Mouse (Mus musculus): Measurements from ENCODE around the gene Lpin1. TPM values are rescaled to one million over a fixed set of nuclear protein-coding genes. Genes with fewer than 3 reads are reported as not detected.

Gene Lpin1
- total RNA-seq, 1 experiment from 2014 or later = 32.5 TPM

- ATAC-seq (replicated peaks; ENCODE audit: insufficient number of reproducible peaks, low FRiP score, low TSS enrichment, poor library complexity, severe bottlenecking) = no peak
These were observed 25.8 kb downstream of the Lpin1 start for GRCm38 (mm10) chr12:16584964-16585363.

DNA sequence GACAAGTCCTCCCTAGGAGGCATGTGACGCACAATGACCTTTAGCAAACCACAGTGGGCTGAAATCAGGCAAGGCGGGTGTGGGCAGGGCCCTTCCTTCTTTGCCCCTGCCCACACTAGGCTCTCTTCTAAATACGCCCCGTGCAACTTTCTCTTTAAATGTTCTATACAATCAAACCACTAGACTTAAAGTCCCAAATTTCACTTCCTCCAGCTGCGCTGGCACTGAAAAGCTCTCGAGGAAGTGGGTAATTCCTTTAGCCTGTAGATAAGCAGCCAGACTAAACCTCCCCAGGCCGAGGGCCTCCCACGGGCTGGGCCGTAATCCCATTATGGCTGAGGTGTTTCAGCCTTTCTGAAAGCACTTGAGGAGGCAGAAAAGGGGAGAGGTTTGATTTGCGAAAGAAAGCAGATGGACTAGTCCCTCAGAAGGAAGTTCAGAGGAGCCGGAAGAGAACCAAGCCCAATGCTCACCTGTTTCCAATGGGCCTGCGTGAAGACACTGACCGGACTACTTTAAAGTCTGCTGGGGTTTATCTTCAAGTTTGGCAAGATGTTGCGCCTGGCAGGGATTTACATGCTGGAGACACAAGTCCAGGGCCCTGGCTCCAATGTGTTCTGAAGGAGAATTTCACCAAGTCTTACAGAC lies 26.6 kb downstream of the Lpin1 start:
- ATAC-seq (replicated peaks; ENCODE audit: insufficient number of reproducible peaks, low FRiP score, low TSS enrichment, poor library complexity, severe bottlenecking) = peak; percentile 61

DNA sequence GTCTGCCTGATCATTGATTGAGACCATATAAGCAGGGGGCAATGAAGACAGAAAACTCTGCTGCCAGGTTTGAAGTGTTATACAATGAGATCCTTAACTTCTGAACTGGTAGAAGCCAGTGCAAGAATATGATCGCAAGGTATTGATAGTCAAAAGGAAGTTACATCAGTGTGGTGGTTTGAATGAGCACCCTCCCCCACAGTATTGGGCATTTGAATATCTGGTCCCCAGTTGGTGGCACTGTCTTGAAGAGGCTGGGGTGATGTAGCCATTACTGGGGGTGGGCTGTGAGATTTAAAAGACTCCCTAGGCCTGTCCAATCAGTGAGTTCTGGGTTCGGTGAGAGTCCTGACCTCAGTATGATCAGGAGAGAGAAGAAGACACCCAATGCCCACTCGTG lies 27.5 kb downstream of the Lpin1 start:
- no peak for ATAC-seq (replicated peaks; ENCODE audit: insufficient number of reproducible peaks, low FRiP score, low TSS enrichment, poor library complexity, severe bottlenecking)

DNA sequence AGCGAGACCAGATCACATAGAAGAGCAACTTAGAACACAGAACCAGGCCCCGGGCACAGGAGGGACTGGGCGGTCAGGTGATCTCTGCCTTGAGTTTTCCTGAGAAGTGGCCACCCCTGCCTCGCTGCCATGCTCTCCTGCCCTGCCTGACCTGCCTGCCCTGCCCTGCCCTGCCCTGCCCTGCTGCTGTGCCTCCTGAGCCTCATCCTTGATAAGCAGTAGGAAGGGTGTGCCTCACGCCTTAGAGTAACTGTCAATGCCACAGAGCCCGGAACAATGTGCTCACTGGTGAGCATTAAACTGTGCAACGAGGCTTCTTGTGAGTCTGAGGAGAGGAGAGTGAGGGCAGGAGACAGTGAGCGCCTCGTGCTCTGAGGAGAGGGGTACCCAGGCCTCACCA lies 30.5 kb downstream of the Lpin1 start:
- ATAC-seq (replicated peaks; ENCODE audit: insufficient number of reproducible peaks, low FRiP score, low TSS enrichment, poor library complexity, severe bottlenecking) = peak; percentile 23; the same call in 1 of the 2 replicates

GRCm38 (mm10) chr12:16577665-16578233 lies 33.0 kb downstream of the Lpin1 start:
- no peak for ATAC-seq (replicated peaks; ENCODE audit: insufficient number of reproducible peaks, low FRiP score, low TSS enrichment, poor library complexity, severe bottlenecking)

- no peak for ATAC-seq (replicated peaks; ENCODE audit: insufficient number of reproducible peaks, low FRiP score, low TSS enrichment, poor library complexity, severe bottlenecking)
These were observed 39.5 kb downstream of the Lpin1 start for GRCm38 (mm10) chr12:16571278-16571677.

GRCm38 (mm10) chr12:16570371-16571060 lies 40.2 kb downstream of the Lpin1 start:
- no peak for ATAC-seq (replicated peaks; ENCODE audit: insufficient number of reproducible peaks, low FRiP score, low TSS enrichment, poor library complexity, severe bottlenecking)

DNA sequence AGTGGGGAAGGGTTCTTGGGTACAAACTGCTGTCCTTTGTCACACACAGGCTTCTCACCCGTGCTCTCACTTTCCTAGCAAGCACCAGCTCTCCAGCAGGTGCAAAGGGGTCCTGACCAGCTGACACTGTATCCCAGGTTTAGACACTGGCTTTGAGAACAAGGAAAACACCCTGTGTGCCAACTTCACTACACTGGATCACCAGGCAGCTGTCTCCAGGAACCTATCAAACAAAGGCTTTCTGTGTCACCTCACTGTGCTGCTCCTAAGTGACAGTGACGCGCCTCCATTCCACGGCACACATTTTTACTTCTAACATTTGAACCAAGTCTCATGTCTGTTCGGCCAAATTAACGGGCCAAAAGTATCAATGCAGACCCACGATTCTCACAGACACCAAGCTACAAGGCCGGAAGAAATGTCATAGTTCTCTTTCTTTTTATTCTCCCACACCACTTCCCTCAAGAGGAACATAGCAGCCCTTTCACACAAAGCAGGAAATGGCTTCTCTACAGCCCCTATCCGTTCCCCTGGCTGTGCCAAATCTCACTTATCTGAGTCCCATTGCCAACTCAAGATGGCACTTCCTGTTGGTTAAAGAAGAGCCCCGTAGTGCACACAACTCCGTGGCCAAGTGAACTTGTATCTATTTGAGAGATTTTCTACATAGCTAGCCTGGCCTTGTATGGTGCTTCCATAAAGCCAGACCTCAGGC lies 41.7 kb downstream of the Lpin1 start:
- peak; percentile 40 for ATAC-seq (replicated peaks; ENCODE audit: insufficient number of reproducible peaks, low FRiP score, low TSS enrichment, poor library complexity, severe bottlenecking)

GRCm38 (mm10) chr12:16568496-16568895 lies 42.3 kb downstream of the Lpin1 start:
- ATAC-seq (replicated peaks; ENCODE audit: insufficient number of reproducible peaks, low FRiP score, low TSS enrichment, poor library complexity, severe bottlenecking) = peak; percentile 83

DNA sequence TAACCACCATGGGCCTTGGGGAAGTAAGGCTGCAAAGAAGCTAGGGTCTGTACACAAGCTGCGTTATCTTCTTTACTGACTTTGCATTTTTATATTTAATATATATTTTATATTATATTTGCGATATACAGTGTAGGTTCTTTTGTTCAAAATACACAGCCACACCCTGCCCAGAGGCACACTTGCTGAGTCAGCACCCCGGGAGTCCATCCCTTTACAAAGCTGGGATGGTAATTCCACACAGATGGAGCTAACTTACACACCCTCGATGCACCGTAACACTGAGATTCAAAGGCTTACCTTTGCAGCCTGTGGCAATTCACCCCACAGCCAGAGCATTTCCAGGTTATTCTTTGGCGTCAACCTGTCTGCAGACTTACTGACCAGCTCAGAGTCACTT lies 42.7 kb downstream of the Lpin1 start:
- ATAC-seq (replicated peaks; ENCODE audit: insufficient number of reproducible peaks, low FRiP score, low TSS enrichment, poor library complexity, severe bottlenecking) = no peak

DNA sequence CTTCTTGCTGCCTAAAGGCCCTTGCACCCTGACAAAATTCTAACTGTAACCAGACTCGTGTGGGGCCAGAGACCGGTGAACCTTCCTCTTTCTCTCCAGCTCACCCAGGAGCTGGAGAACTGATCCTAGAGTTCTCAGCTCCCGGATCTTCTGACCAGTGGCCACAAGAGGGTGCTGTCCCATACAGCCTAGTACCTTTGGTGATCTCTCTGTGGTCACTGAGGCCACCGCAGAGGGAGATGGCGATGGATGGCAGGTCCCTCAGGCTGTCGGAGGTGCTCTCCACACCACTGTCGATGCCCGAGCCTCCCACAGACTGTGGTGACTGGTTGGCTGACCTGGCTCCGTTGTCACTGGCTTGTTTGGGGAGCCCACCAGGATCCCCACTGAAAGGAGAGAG lies 47.3 kb downstream of the Lpin1 start:
- no peak for ATAC-seq (replicated peaks; ENCODE audit: insufficient number of reproducible peaks, low FRiP score, low TSS enrichment, poor library complexity, severe bottlenecking)

- ATAC-seq (replicated peaks; ENCODE audit: insufficient number of reproducible peaks, low FRiP score, low TSS enrichment, poor library complexity, severe bottlenecking) = no peak
These were observed 48.1 kb downstream of the Lpin1 start for GRCm38 (mm10) chr12:16562647-16563046.

GRCm38 (mm10) chr12:16562181-16562580 lies 48.6 kb downstream of the Lpin1 start:
- ATAC-seq (replicated peaks; ENCODE audit: insufficient number of reproducible peaks, low FRiP score, low TSS enrichment, poor library complexity, severe bottlenecking) = no peak

- no peak for ATAC-seq (replicated peaks; ENCODE audit: insufficient number of reproducible peaks, low FRiP score, low TSS enrichment, poor library complexity, severe bottlenecking)
These were observed 53.5 kb downstream of the Lpin1 start for GRCm38 (mm10) chr12:16557271-16557670.

DNA sequence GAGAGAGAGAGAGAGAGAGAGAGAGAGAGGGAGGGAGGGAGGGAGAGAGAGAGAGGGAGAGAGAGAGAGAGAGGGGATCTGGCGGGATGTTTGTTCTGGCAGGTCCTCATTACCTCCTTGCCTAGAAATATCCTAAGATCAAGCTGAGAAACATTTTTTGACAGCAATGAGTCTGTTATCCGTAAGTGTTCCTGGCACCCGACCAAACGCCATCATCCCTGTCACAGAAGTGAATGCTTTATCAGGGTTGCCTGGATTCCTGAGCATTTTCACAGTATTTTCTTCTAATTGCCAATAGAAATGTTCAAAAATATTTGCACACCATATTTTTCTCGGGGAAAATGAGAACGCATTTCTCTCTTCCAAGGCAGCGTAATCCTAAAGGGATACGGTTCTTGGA lies 56.6 kb downstream of the Lpin1 start:
- ATAC-seq (replicated peaks; ENCODE audit: insufficient number of reproducible peaks, low FRiP score, low TSS enrichment, poor library complexity, severe bottlenecking) = no peak

- ATAC-seq (replicated peaks; ENCODE audit: insufficient number of reproducible peaks, low FRiP score, low TSS enrichment, poor library complexity, severe bottlenecking) = no peak
These were observed 58.5 kb downstream of the Lpin1 start for GRCm38 (mm10) chr12:16552108-16552771.

- no peak for ATAC-seq (replicated peaks; ENCODE audit: insufficient number of reproducible peaks, low FRiP score, low TSS enrichment, poor library complexity, severe bottlenecking)
These were observed 59.7 kb downstream of the Lpin1 start for GRCm38 (mm10) chr12:16550983-16551454.

GRCm38 (mm10) chr12:16548824-16549375 lies 61.9 kb downstream of the Lpin1 start:
- no peak for ATAC-seq (replicated peaks; ENCODE audit: insufficient number of reproducible peaks, low FRiP score, low TSS enrichment, poor library complexity, severe bottlenecking)

GRCm38 (mm10) chr12:16541606-16542005 lies 69.2 kb downstream of the Lpin1 start:
- no peak for ATAC-seq (replicated peaks; ENCODE audit: insufficient number of reproducible peaks, low FRiP score, low TSS enrichment, poor library complexity, severe bottlenecking)

Data from monocyte, adult 5-6 weeks (primary cell).